Mouse (Mus musculus) C2C12 (cell line): ENCODE data around the gene Nfib.

Source experiments
- CTCF ChIP-seq: IDR thresholded peaks from one replicate; pipeline ENCODE4 v1.5.1; 2011; ENCODE audit not compliant: control insufficient read depth, insufficient read depth, insufficient read length
- MAX ChIP-seq: IDR thresholded peaks from one replicate; pipeline ENCODE4 v1.6.1; 2011; ENCODE audit warnings: mild to moderate bottlenecking, control low read depth
- MYOD1 ChIP-seq: IDR thresholded peaks from one replicate; pipeline ENCODE4 v1.6.1; 2011; ENCODE audit warnings: low read depth; ENCODE audit not compliant: control insufficient read depth, insufficient read length

DNA sequence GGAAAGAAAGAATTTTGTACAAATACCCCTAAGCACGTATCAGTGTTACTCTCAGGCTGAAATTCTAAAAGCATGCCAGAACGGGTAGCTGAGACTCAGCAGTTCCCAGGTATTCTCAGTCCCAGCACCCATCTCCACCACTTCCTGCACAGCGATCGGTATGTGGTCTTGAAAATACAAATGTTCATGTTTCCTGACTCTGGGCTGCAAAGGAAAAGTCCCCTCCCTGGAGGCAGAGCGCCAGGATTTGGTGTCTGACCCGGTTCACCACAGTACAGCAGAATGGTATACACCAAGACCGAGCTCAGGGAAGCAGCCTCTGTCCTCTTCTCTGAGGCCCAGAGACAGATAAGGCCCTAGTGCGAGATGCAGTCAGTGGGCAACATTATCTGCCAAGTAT is 238.8 kb downstream of the Nfib start:
- no peak for TF ChIP-seq MAX
- TF ChIP-seq CTCF, result no peak
- no peak for TF ChIP-seq MYOD1
